14 mouse cellular contexts compared by ENCODE assay signal in genomic region chr9:78546944-78547343, GRCm38 (mm10). TPM values are rescaled to one million over a fixed set of nuclear protein-coding genes. Genes with fewer than 3 reads are reported as not detected.
A peak's percentile ranks its signal among the peaks of the same experiment; 100 is the strongest.
DNase-seq lines count a peak whose midpoint lies in the region; ATAC-seq lines count a peak whose summit lies in the region.
"Had no signal": no experiment of that assay in that cellular context is flagged by ENCODE, and none has a peak within 500 bp of the region (broad histone marks: within the 10 kb centered on the region; RNA-seq: fewer than 3 reads in every experiment).

No protein-coding gene starts in this region.

- no peaks in the 10 kb centered on the region for H3K9me3 ChIP-seq in forebrain, embryonic 13.5 days (replicated peaks)
- H3K9me3 ChIP-seq in forebrain, embryonic 11.5 days (ENCODE audit: control insufficient read depth, low read length), result no peaks in the 10 kb centered on the region
- H3K9me3 ChIP-seq: embryonic facial prominence, embryonic 13.5 days; hindbrain, embryonic 15.5 days; liver, embryonic 12.5 days had no signal

- no peak for DNase-seq in forebrain, embryonic 11.5 days (ENCODE audit: low spot score)
- DNase-seq in layer of hippocampus, adult 9-11 months, result peak; percentile 36
- DNase-seq in layer of hippocampus, postnatal 14 days (ENCODE audit: low spot score in 2 of 2), result no peak
- peak; percentile 44 to 93 for DNase-seq in left cerebral cortex, postnatal 25 days (ENCODE audit: low spot score in 2 of 2)
- DNase-seq in embryo, embryonic 9.5 days (ENCODE audit: extremely low spot score), result no peak
- DNase-seq: cerebellum, adult 9-11 months; kidney, adult 8-10 months had no signal

- peak; percentile 57; the same call in 1 of the 2 replicates for ATAC-seq in forebrain, embryonic 13.5 days
- ATAC-seq in forebrain, embryonic 11.5 days (replicated peaks; ENCODE audit: low FRiP score), result no peak
- ATAC-seq in megakaryocyte progenitor cell, adult 5-6 weeks (replicated peaks; ENCODE audit: poor library complexity), result no peak
- ATAC-seq in erythroid progenitor cell, adult 5-6 weeks (replicated peaks; ENCODE audit: low FRiP score, poor library complexity, severe bottlenecking), result no peak
- ATAC-seq: liver, embryonic 12.5 days had no signal

- no peak overlapping the region for H3K9ac ChIP-seq in forebrain, embryonic 13.5 days
- no peak overlapping the region for H3K9ac ChIP-seq in forebrain, embryonic 11.5 days (ENCODE audit: low read length)
- H3K9ac ChIP-seq: embryonic facial prominence, embryonic 13.5 days; hindbrain, embryonic 15.5 days; liver, embryonic 12.5 days had no signal

- no peak overlapping the region for H3K4me3 ChIP-seq in forebrain, embryonic 13.5 days
- H3K4me3 ChIP-seq in forebrain, embryonic 11.5 days (ENCODE audit: low read depth, low read length), result no peak overlapping the region
- H3K4me3 ChIP-seq: embryonic facial prominence, embryonic 13.5 days; heart, adult 2 months; hindbrain, embryonic 15.5 days; liver, embryonic 12.5 days had no signal

- WGBS in forebrain, embryonic 13.5 days, result 75% methylated on average over 7 of the region's 7 CpGs
- 91% methylated on average over 7 of the region's 7 CpGs for WGBS in forebrain, embryonic 11.5 days

- peaks cover 11% of the 10 kb centered on the region for H3K36me3 ChIP-seq in forebrain, embryonic 13.5 days (ENCODE audit: poor library complexity, severe bottlenecking)
- no peaks in the 10 kb centered on the region for H3K36me3 ChIP-seq in forebrain, embryonic 11.5 days (ENCODE audit: control insufficient read depth, insufficient read depth, low read length)
- H3K36me3 ChIP-seq: liver, embryonic 12.5 days had no signal

- intact Hi-C loops in left cerebral cortex, postnatal 25 days (cut with DNase I), result loop anchor here (5.0 kb wide), 1 partner anchor 65 kb away; no protein-coding TSS in a partner anchor

- no peaks in the 10 kb centered on the region for H3K4me1 ChIP-seq in forebrain, embryonic 13.5 days
- no peaks in the 10 kb centered on the region for H3K4me1 ChIP-seq in forebrain, embryonic 11.5 days (replicated peaks; ENCODE audit: control insufficient read depth, insufficient read depth, low read length)
- H3K4me1 ChIP-seq: embryonic facial prominence, embryonic 13.5 days; hindbrain, embryonic 15.5 days; liver, embryonic 12.5 days had no signal

- H3K4me2 ChIP-seq in forebrain, embryonic 13.5 days, result no peak overlapping the region
- no peak overlapping the region for H3K4me2 ChIP-seq in forebrain, embryonic 11.5 days (ENCODE audit: low read depth, low read length, severe bottlenecking)
- H3K4me2 ChIP-seq: embryonic facial prominence, embryonic 13.5 days; hindbrain, embryonic 15.5 days; liver, embryonic 12.5 days had no signal

- no peaks in the 10 kb centered on the region for H3K27me3 ChIP-seq in forebrain, embryonic 13.5 days
- H3K27me3 ChIP-seq in forebrain, embryonic 11.5 days (ENCODE audit: control insufficient read depth, insufficient read depth, low read length), result no peaks in the 10 kb centered on the region
- H3K27me3 ChIP-seq: embryonic facial prominence, embryonic 13.5 days; hindbrain, embryonic 15.5 days; liver, embryonic 12.5 days had no signal

- H3K27ac ChIP-seq in forebrain, embryonic 13.5 days, result no peak overlapping the region; the same call in 1 of the 2 replicates
- no peak overlapping the region for H3K27ac ChIP-seq in forebrain, embryonic 11.5 days (ENCODE audit: low read depth, low read length)
- H3K27ac ChIP-seq: embryonic facial prominence, embryonic 13.5 days; heart, adult 2 months; hindbrain, embryonic 15.5 days; liver, embryonic 12.5 days had no signal

RNA-seq across cellular contexts. Expression of gene Slc17a5, which starts 40.9 kb away (rescaled TPM):
- 15.3 and 15.8 TPM in 2 replicates for polyA plus RNA-seq in forebrain, embryonic 13.5 days (2015; fragmentation: Nextera tagmentation; extraction: Ambion mirVana)
- polyA plus RNA-seq in forebrain, embryonic 11.5 days (2014; fragmentation: Nextera tagmentation; extraction: Ambion mirVana), result 10.1 and 12.7 TPM in 2 replicates
- 10 to 100 TPM; 19.3 to 20.0 TPM for total RNA-seq in layer of hippocampus, postnatal 14 days (2021)
- 10 to 100 TPM; 18.2 to 18.5 TPM for total RNA-seq in left cerebral cortex, postnatal 25 days (2021)
- total RNA-seq in megakaryocyte progenitor cell, adult 5-6 weeks (2015), result 9.7 and 10.0 TPM in 2 replicates
- total RNA-seq in megakaryocyte progenitor cell, adult 5-6 weeks (2017), result 6.6 and 7.0 TPM in 2 replicates
- 0.84 and 5.4 TPM in 2 replicates for total RNA-seq in erythroid progenitor cell, adult 5-6 weeks (2015; ENCODE audit: low replicate concordance)
- 1.8 and 2.8 TPM in 2 replicates for total RNA-seq in erythroid progenitor cell, adult 5-6 weeks (2017; ENCODE audit: low replicate concordance)

RNA-seq across cellular contexts. Expression of gene Eef1a1, which starts 58.0 kb away (rescaled TPM):
- 4,108 and 4,123 TPM in 2 replicates for polyA plus RNA-seq in forebrain, embryonic 13.5 days (2015; fragmentation: Nextera tagmentation; extraction: Ambion mirVana)
- 4,522 and 4,661 TPM in 2 replicates for polyA plus RNA-seq in forebrain, embryonic 11.5 days (2014; fragmentation: Nextera tagmentation; extraction: Ambion mirVana)
- total RNA-seq in layer of hippocampus, postnatal 14 days (2021), result 1,000 to 10,000 TPM; 3,391 to 3,794 TPM
- total RNA-seq in left cerebral cortex, postnatal 25 days (2021), result 1,000 to 10,000 TPM; 2,219 to 2,332 TPM
- 20,259 and 20,522 TPM in 2 replicates for total RNA-seq in megakaryocyte progenitor cell, adult 5-6 weeks (2015)
- 11,199 and 11,450 TPM in 2 replicates for total RNA-seq in megakaryocyte progenitor cell, adult 5-6 weeks (2017)
- total RNA-seq in erythroid progenitor cell, adult 5-6 weeks (2015; ENCODE audit: low replicate concordance), result 4,196 and 4,552 TPM in 2 replicates
- total RNA-seq in erythroid progenitor cell, adult 5-6 weeks (2017; ENCODE audit: low replicate concordance), result 1,708 and 2,374 TPM in 2 replicates

Comparison
In these comparisons a context has a peak if more than half of its experiments do, and no peak if none do; other contexts are left out.
1. DNase-seq: peak in layer of hippocampus, adult 9-11 months (single experiment) and left cerebral cortex, postnatal 25 days (2 of 2); none in forebrain, embryonic 11.5 days (single experiment), layer of hippocampus, postnatal 14 days (0 of 2) and embryo, embryonic 9.5 days (single experiment).